Mouse (Mus musculus): ENCODE measurements around the gene Hyal3. TPM values are rescaled to one million over a fixed set of nuclear protein-coding genes. Genes with fewer than 3 reads are reported as not detected.

The Hyal3 gene
- total RNA-seq (2012; rRNA removed) (1.8 and 2.3 TPM in 2 replicates), polyA plus RNA-seq (2012; ENCODE audit: insufficient read depth in 1 of 2, insufficient read length in 2 of 2, low read depth in 1 of 2, low replicate concordance in 2 of 2, missing spikeins in 1 of 2) (1 to 10 TPM in 1 of 2 experiments, not detected in 1; 6.8 TPM)

DNA sequence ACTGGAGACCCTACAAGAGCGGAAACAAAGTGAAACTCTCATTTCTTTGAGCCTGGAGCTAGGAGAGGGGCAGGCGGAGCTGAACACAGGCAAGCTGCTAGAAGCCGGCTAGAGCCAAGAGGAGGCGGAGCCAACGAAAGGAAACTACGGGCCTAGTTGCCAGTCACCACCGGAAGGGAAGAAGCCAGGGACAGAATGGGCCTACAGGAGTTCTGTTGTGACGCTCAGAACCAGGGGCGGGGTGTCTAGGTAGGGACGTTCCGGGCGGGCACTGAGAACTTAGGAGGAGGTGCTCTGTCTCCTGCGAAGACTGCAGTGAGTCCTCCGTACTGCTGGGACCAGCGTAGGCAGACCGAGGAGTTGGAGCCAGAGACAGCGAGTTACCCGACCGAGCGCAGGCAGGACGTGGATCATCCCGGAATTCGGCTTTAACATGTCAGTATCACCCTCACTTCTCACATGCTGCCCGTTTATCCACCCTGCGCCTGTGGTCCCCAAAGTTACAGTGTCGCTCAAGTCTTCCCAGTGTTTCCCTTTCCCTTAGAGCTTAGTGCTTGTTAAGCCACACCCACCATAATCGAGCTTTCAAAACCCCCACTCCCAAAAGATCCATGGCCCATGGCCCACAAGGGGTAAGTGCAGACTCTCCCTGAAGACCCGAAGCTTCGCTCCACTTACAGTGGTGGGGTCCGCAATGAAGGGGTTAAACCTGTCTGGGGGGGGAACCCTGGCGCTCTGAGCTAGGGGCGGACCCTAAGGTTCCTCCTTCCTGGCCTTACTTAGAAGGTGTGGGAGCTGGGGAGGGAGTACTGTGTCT, at the start of gene Hyal3:
Gene Hyal3 (plus strand): TSS at position 318 of the 817 bp plus-strand sequence.
- peak; percentile 64; the same call in 1 of the 2 replicates for TF ChIP-seq POLR2AphosphoS2 (IDR thresholded peaks at IDR 0.05; ENCODE audit: low read length)
- no peak for TF ChIP-seq BHLHE40 (IDR thresholded peaks at IDR 0.05; ENCODE audit: borderline replicate concordance, low read depth, low read length)
- TF ChIP-seq ZMIZ1 (IDR thresholded peaks at IDR 0.05; ENCODE audit: low read depth, low read length): peak; percentile 74
- peak; percentile 46; the same call in 1 of the 2 replicates for TF ChIP-seq ETS1 (IDR thresholded peaks at IDR 0.05; ENCODE audit: low read depth, low read length)
- no peak for TF ChIP-seq ZKSCAN1 (IDR thresholded peaks at IDR 0.05; ENCODE audit: low read depth, low read length)
- TF ChIP-seq MEF2A (IDR thresholded peaks at IDR 0.05; ENCODE audit: extremely low read depth, insufficient replicate concordance, low read depth, low read length, poor library complexity, severe bottlenecking): no peak
- TF ChIP-seq MYB (IDR thresholded peaks at IDR 0.05; ENCODE audit: low read depth, low read length): no peak
- peak; percentile 57 for TF ChIP-seq TCF12 (IDR thresholded peaks at IDR 0.05; ENCODE audit: low read depth, low read length)
- TF ChIP-seq MAX (IDR thresholded peaks at IDR 0.05; ENCODE audit: low read length): peak; percentile 13
- TF ChIP-seq E2F4 (IDR thresholded peaks at IDR 0.05; ENCODE audit: borderline replicate concordance, low read depth, low read length): no peak
- peak in 1 of 2 experiments; percentile 84; a peak in 3 of 4 replicates for TF ChIP-seq POLR2A (IDR thresholded peaks at IDR 0.05; ENCODE audit: control insufficient read depth in 1 of 2, insufficient read depth in 1 of 2, low read depth in 1 of 2, low read length in 2 of 2, poor library complexity in 1 of 2)
- peak; percentile 76 for TF ChIP-seq TBP (IDR thresholded peaks at IDR 0.05; ENCODE audit: low read depth, low read length)
- peak; percentile 95; the same call in 1 of the 2 replicates for TF ChIP-seq MAZ (IDR thresholded peaks at IDR 0.05; ENCODE audit: low read depth, low read length)
- TF ChIP-seq CHD1 (IDR thresholded peaks at IDR 0.05; ENCODE audit: low read depth, low read length): no peak
- TF ChIP-seq ELF1 (IDR thresholded peaks at IDR 0.05; ENCODE audit: low read depth, low read length): 0 out of 2 replicates have a peak, but pooled peaks have one; percentile 57
- peak; percentile 40; the same call in 1 of the 2 replicates for TF ChIP-seq POLR2AphosphoS5 (IDR thresholded peaks at IDR 0.05; ENCODE audit: borderline replicate concordance, low read depth, low read length)
- no peak for TF ChIP-seq GABPA (IDR thresholded peaks at IDR 0.05; ENCODE audit: low read depth, low read length)
- no peak for TF ChIP-seq MYC (IDR thresholded peaks at IDR 0.05; ENCODE audit: low read depth, low read length)
- 0 out of 2 replicates have a peak, but pooled peaks have one; percentile 64 for TF ChIP-seq UBTF (IDR thresholded peaks at IDR 0.05; ENCODE audit: borderline replicate concordance, insufficient read depth, low read depth, low read length)
- peak in 1 of 2 experiments; percentile 40; a peak in 1 of 4 replicates for TF ChIP-seq EP300 (IDR thresholded peaks at IDR 0.05; ENCODE audit: low read depth in 1 of 2, low read length in 2 of 2)
- no peak for TF ChIP-seq USF2 (IDR thresholded peaks at IDR 0.05; ENCODE audit: borderline replicate concordance in 1 of 2, insufficient read depth in 1 of 2, low read depth in 1 of 2, low read length in 2 of 2)
- no peak for TF ChIP-seq CTCF (IDR thresholded peaks at IDR 0.05 in 2 of 3, conservative IDR thresholded peaks at IDR 0.05 in 1 of 3; ENCODE audit: control insufficient read depth in 1 of 3, insufficient read depth in 1 of 3, low read depth in 2 of 3, low read length in 3 of 3, poor library complexity in 1 of 3, severe bottlenecking in 1 of 3)
- peak; percentile 80 for TF ChIP-seq HCFC1 (IDR thresholded peaks at IDR 0.05; ENCODE audit: low read depth, low read length)
- no peak for TF ChIP-seq RAD21 (IDR thresholded peaks at IDR 0.05; ENCODE audit: low read depth, low read length)
- TF ChIP-seq ZNF384 (IDR thresholded peaks at IDR 0.05; ENCODE audit: low read depth, low read length): no peak
- no peak for TF ChIP-seq CHD2 (IDR thresholded peaks at IDR 0.05; ENCODE audit: low read length)
- peak; percentile 73 for TF ChIP-seq NELFE (IDR thresholded peaks at IDR 0.05; ENCODE audit: low read depth, low read length)
- peak; percentile 52 for TF ChIP-seq MXI1 (IDR thresholded peaks at IDR 0.05; ENCODE audit: low read depth, low read length)
- TF ChIP-seq KAT2A (conservative IDR thresholded peaks at IDR 0.05; ENCODE audit: low read depth, low read length): no peak; the same call in 1 of the 2 replicates
- TF ChIP-seq SIN3A (IDR thresholded peaks at IDR 0.05; ENCODE audit: low read length): peak; percentile 46
- no peaks in the 10 kb centered on the region for H3K9me3 ChIP-seq (replicated peaks; ENCODE audit: insufficient read depth, low read length)
- peak within 1 kb of the TSS; percentile 78 for H3K9ac ChIP-seq (ENCODE audit: control insufficient read depth, low read depth, low read length, poor library complexity, severe bottlenecking)
- H3K27me3 ChIP-seq (ENCODE audit: control insufficient read depth in 1 of 2, insufficient read depth in 2 of 2, low read length in 2 of 2): no peaks in the 10 kb centered on the region
- H3K36me3 ChIP-seq (ENCODE audit: control insufficient read depth in 1 of 2, insufficient read depth in 2 of 2, low read length in 2 of 2): peaks cover 0 to 10% of the 10 kb centered on the region in 2 experiments; a peak in 2 of 4 replicates
- H3K79me2 ChIP-seq (ENCODE audit: control insufficient read depth, insufficient read depth, low read length, poor library complexity): peaks cover 30% of the 10 kb centered on the region
- H3K27ac ChIP-seq (ENCODE audit: control insufficient read depth, low read depth, low read length): peak within 1 kb of the TSS; percentile 98
- H3K4me3 ChIP-seq (ENCODE audit: control insufficient read depth in 1 of 2, insufficient read depth in 1 of 2, low read depth in 2 of 2, low read length in 2 of 2): peak within 1 kb of the TSS; percentile 81 to 98
- H3K4me1 ChIP-seq (ENCODE audit: control insufficient read depth in 1 of 2, insufficient read depth in 2 of 2, low read length in 2 of 2): peaks cover 2 to 32% of the 10 kb centered on the region in 2 experiments; a peak in 3 of 4 replicates
- peak; percentile 96 for DNase-seq (ENCODE audit: low read depth, low spot score)
